Mouse (Mus musculus): ENCODE measurements around the gene Lasp1. TPM values are rescaled to one million over a fixed set of nuclear protein-coding genes. Genes with fewer than 3 reads are reported as not detected.

Lasp1 gene
- polyA plus RNA-seq, 1 experiment from 2014 or later = 77.6 TPM

DNA sequence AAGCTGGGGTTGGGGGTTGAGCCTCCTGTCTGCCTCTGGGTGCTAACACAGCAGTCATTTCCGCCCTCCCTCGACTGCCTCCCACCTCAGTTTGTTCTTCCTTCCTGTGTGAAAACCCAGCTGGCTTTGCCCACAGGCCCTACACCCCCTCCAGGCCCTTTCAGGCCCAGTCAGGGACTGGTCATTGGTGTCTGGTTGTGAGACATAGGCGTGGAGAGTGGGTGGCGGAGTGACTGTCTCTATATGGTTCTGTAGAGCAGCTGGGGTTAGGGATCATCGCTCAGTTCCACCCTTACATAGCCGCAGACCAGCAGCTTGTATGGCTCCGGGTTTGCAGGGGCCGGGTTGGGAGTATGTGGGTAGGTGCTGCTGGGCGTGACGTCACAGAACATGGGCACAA lies 26.5 kb downstream of the Lasp1 start:
- Histone ChIP-seq H3K4me3 (ENCODE audit: low read depth, low read length) (no peak overlapping the region), H3K36me3 (ENCODE audit: control insufficient read depth, insufficient read depth, low read length) (peaks cover 74% of the 10 kb centered on the region), H3K27me3 (replicated peaks; ENCODE audit: control insufficient read depth, insufficient read depth, low read length) (no peaks in the 10 kb centered on the region), H3K27ac (ENCODE audit: low read depth, low read length) (no peak overlapping the region), H3K4me1 (ENCODE audit: control insufficient read depth, insufficient read depth, low read length) (no peaks in the 10 kb centered on the region), H3K9me3 (replicated peaks; ENCODE audit: control insufficient read depth, low read length) (no peaks in the 10 kb centered on the region), H3K4me2 (ENCODE audit: low read length) (no peak overlapping the region), H3K9ac (ENCODE audit: low read length) (no peak overlapping the region)
- DNase-seq (ENCODE audit: low spot score) = no peak
- WGBS = 93% methylated on average over 10 of the region's 10 CpGs
- no peak for ATAC-seq

- Histone ChIP-seq H3K27me3 (replicated peaks; ENCODE audit: control insufficient read depth, insufficient read depth, low read length) (no peaks in the 10 kb centered on the region), H3K9me3 (replicated peaks; ENCODE audit: control insufficient read depth, low read length) (no peaks in the 10 kb centered on the region), H3K27ac (ENCODE audit: low read depth, low read length) (no peak overlapping the region), H3K4me3 (ENCODE audit: low read depth, low read length) (no peak overlapping the region), H3K36me3 (ENCODE audit: control insufficient read depth, insufficient read depth, low read length) (peaks cover 68% of the 10 kb centered on the region), H3K4me1 (ENCODE audit: control insufficient read depth, insufficient read depth, low read length) (no peaks in the 10 kb centered on the region), H3K4me2 (ENCODE audit: low read length) (no peak overlapping the region), H3K9ac (ENCODE audit: low read length) (no peak overlapping the region)
- DNase-seq (ENCODE audit: low spot score) = no peak
- 84% methylated on average over 9 of the region's 9 CpGs for WGBS
- ATAC-seq = no peak
These were observed 27.2 kb downstream of the Lasp1 start for GRCm38 (mm10) chr11:97825971-97826370.

DNA sequence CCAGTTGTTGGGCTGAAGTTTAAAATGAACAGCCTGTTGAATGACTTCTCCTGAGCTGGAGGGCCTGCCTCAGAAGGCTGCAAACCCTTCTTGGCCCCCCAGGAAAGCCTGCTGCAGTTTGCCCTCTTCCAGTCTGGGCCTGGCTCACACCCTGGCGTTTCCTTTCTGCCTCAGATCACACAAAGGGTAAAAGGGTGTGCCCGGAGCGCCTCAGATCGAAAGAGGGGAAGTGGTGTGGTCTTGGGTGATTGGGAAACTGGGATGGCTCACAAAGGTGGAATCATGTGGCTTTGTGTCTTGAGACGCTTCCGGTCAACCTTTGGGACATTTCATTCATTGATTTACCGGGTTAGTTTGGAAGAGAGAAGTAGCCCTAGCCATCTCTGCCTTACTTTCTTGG lies 27.6 kb downstream of the Lasp1 start:
- Histone ChIP-seq H3K36me3 (ENCODE audit: control insufficient read depth, insufficient read depth, low read length) (peaks cover 63% of the 10 kb centered on the region), H3K9ac (ENCODE audit: low read length) (no peak overlapping the region), H3K4me3 (ENCODE audit: low read depth, low read length) (no peak overlapping the region), H3K4me1 (ENCODE audit: control insufficient read depth, insufficient read depth, low read length) (no peaks in the 10 kb centered on the region), H3K4me2 (ENCODE audit: low read length) (no peak overlapping the region), H3K27me3 (replicated peaks; ENCODE audit: control insufficient read depth, insufficient read depth, low read length) (no peaks in the 10 kb centered on the region), H3K27ac (ENCODE audit: low read depth, low read length) (no peak overlapping the region), H3K9me3 (replicated peaks; ENCODE audit: control insufficient read depth, low read length) (no peaks in the 10 kb centered on the region)
- ATAC-seq (no peak), DNase-seq (ENCODE audit: low spot score) (no peak)
- WGBS = 79% methylated on average over 7 of the region's 7 CpGs

- Histone ChIP-seq H3K4me2 (ENCODE audit: low read length) (no peak overlapping the region), H3K36me3 (ENCODE audit: control insufficient read depth, insufficient read depth, low read length) (peaks cover 61% of the 10 kb centered on the region), H3K4me3 (ENCODE audit: low read depth, low read length) (no peak overlapping the region), H3K4me1 (ENCODE audit: control insufficient read depth, insufficient read depth, low read length) (no peaks in the 10 kb centered on the region), H3K27ac (ENCODE audit: low read depth, low read length) (no peak overlapping the region), H3K27me3 (replicated peaks; ENCODE audit: control insufficient read depth, insufficient read depth, low read length) (no peaks in the 10 kb centered on the region), H3K9me3 (replicated peaks; ENCODE audit: control insufficient read depth, low read length) (no peaks in the 10 kb centered on the region), H3K9ac (ENCODE audit: low read length) (no peak overlapping the region)
- WGBS = 91% methylated on average over 6 of the region's 6 CpGs
- ATAC-seq (no peak), DNase-seq (ENCODE audit: low spot score) (no peak)
These were observed 28.9 kb downstream of the Lasp1 start for GRCm38 (mm10) chr11:97827654-97828053.

GRCm38 (mm10) chr11:97829365-97829764 lies 30.6 kb downstream of the Lasp1 start:
- Histone ChIP-seq H3K27me3 (replicated peaks; ENCODE audit: control insufficient read depth, insufficient read depth, low read length) (no peaks in the 10 kb centered on the region), H3K27ac (ENCODE audit: low read depth, low read length) (no peak overlapping the region), H3K9me3 (replicated peaks; ENCODE audit: control insufficient read depth, low read length) (no peaks in the 10 kb centered on the region), H3K4me1 (ENCODE audit: control insufficient read depth, insufficient read depth, low read length) (no peaks in the 10 kb centered on the region), H3K4me3 (ENCODE audit: low read depth, low read length) (no peak overlapping the region), H3K36me3 (ENCODE audit: control insufficient read depth, insufficient read depth, low read length) (peaks cover 64% of the 10 kb centered on the region), H3K9ac (ENCODE audit: low read length) (no peak overlapping the region), H3K4me2 (ENCODE audit: low read length) (no peak overlapping the region)
- DNase-seq (ENCODE audit: low spot score) = no peak
- WGBS = 95% methylated on average over 7 of the region's 7 CpGs
- no peak for ATAC-seq

GRCm38 (mm10) chr11:97829913-97830476 lies 31.2 kb downstream of the Lasp1 start:
- WGBS = 88% methylated on average over 12 of the region's 12 CpGs
- no peak for DNase-seq (ENCODE audit: low spot score)
- H3K27ac ChIP-seq (ENCODE audit: low read depth, low read length) = no peak overlapping the region
- H3K9ac ChIP-seq (ENCODE audit: low read length) = no peak overlapping the region
- H3K4me2 ChIP-seq (ENCODE audit: low read length) = no peak overlapping the region
- H3K9me3 ChIP-seq (replicated peaks; ENCODE audit: control insufficient read depth, low read length) = no peaks in the 10 kb centered on the region
- H3K4me3 ChIP-seq (ENCODE audit: low read depth, low read length) = no peak overlapping the region
- no peaks in the 10 kb centered on the region for H3K4me1 ChIP-seq (ENCODE audit: control insufficient read depth, insufficient read depth, low read length)
- H3K36me3 ChIP-seq (ENCODE audit: control insufficient read depth, insufficient read depth, low read length) = peaks cover 66% of the 10 kb centered on the region
- no peaks in the 10 kb centered on the region for H3K27me3 ChIP-seq (replicated peaks; ENCODE audit: control insufficient read depth, insufficient read depth, low read length)
- ATAC-seq = no peak

- 83% methylated on average over 6 of the region's 6 CpGs for WGBS
- Histone ChIP-seq H3K9me3 (replicated peaks; ENCODE audit: control insufficient read depth, low read length) (no peaks in the 10 kb centered on the region), H3K4me3 (ENCODE audit: low read depth, low read length) (no peak overlapping the region), H3K9ac (ENCODE audit: low read length) (no peak overlapping the region), H3K27me3 (replicated peaks; ENCODE audit: control insufficient read depth, insufficient read depth, low read length) (no peaks in the 10 kb centered on the region), H3K4me2 (ENCODE audit: low read length) (no peak overlapping the region), H3K4me1 (ENCODE audit: control insufficient read depth, insufficient read depth, low read length) (no peaks in the 10 kb centered on the region), H3K27ac (ENCODE audit: low read depth, low read length) (no peak overlapping the region), H3K36me3 (ENCODE audit: control insufficient read depth, insufficient read depth, low read length) (peaks cover 66% of the 10 kb centered on the region)
- no peak for ATAC-seq
- no peak for DNase-seq (ENCODE audit: low spot score)
These were observed 31.7 kb downstream of the Lasp1 start for GRCm38 (mm10) chr11:97830501-97830900.

DNA sequence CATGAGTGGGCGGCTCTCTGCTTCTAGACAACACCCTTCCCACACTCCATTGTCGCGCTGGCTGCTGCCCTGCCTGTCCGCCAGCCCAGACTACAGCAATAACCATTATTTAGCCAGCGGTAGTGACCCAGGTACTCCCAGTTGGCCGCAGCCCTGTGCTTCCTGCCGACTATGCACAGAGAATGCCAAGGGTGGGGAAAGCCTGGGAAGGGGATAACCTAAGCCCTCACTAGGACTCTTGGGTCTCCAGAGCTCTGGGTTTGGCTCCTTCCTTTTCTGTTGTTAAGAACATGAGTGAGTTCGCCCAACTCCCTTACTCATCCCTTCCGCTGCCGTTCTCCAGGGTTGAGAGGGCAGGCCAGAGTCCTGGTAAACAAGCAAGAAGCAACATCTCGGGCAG lies 33.2 kb downstream of the Lasp1 start:
- no peak overlapping the region for H3K4me3 ChIP-seq (ENCODE audit: low read depth, low read length)
- no peak for DNase-seq (ENCODE audit: low spot score)
- H3K4me2 ChIP-seq (ENCODE audit: low read length) = no peak overlapping the region
- peaks cover 66% of the 10 kb centered on the region for H3K36me3 ChIP-seq (ENCODE audit: control insufficient read depth, insufficient read depth, low read length)
- H3K9ac ChIP-seq (ENCODE audit: low read length) = no peak overlapping the region
- no peaks in the 10 kb centered on the region for H3K4me1 ChIP-seq (ENCODE audit: control insufficient read depth, insufficient read depth, low read length)
- no peaks in the 10 kb centered on the region for H3K27me3 ChIP-seq (replicated peaks; ENCODE audit: control insufficient read depth, insufficient read depth, low read length)
- H3K9me3 ChIP-seq (replicated peaks; ENCODE audit: control insufficient read depth, low read length) = no peaks in the 10 kb centered on the region
- no peak for ATAC-seq
- H3K27ac ChIP-seq (ENCODE audit: low read depth, low read length) = no peak overlapping the region
- 87% methylated on average over 11 of the region's 11 CpGs for WGBS

DNA sequence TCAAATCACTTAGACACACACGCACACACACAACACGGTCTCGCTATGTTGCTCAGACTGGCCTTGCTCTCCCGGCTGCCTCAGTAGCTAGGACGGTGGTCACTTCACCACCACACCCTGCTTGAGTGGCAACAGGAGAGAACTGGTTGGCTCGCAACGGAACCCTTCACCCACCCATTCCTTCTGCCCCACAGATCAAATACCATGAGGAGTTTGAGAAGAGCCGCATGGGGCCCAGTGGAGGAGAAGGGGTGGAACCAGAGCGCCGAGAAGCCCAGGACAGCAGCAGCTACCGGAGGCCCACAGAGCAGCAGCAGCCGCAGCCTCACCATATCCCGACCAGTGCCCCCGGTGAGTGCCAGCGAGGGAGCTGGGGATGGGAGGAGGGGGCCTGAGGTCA lies 34.6 kb downstream of the Lasp1 start:
- 78% methylated on average over 15 of the region's 15 CpGs for WGBS
- no peak overlapping the region for H3K4me2 ChIP-seq (ENCODE audit: low read length)
- no peak overlapping the region for H3K9ac ChIP-seq (ENCODE audit: low read length)
- no peak overlapping the region for H3K27ac ChIP-seq (ENCODE audit: low read depth, low read length)
- H3K9me3 ChIP-seq (replicated peaks; ENCODE audit: control insufficient read depth, low read length) = no peaks in the 10 kb centered on the region
- H3K4me3 ChIP-seq (ENCODE audit: low read depth, low read length) = no peak overlapping the region
- ATAC-seq (no peak), DNase-seq (ENCODE audit: low spot score) (no peak)
- no peaks in the 10 kb centered on the region for H3K4me1 ChIP-seq (ENCODE audit: control insufficient read depth, insufficient read depth, low read length)
- H3K36me3 ChIP-seq (ENCODE audit: control insufficient read depth, insufficient read depth, low read length) = peaks cover 65% of the 10 kb centered on the region
- H3K27me3 ChIP-seq (replicated peaks; ENCODE audit: control insufficient read depth, insufficient read depth, low read length) = no peaks in the 10 kb centered on the region

Measured in forebrain, embryonic 14.5 days (tissue).